Mouse (Mus musculus) intestine, embryonic 16.5 days (tissue): ENCODE measurements around the gene Gm11549. TPM values are rescaled to one million over a fixed set of nuclear protein-coding genes. Genes with fewer than 3 reads are reported as not detected.

Source experiments
- ATAC-seq: fragments of 200-750 bp; cut with Nextera tagmentation; 2 replicates; pipeline ENCODE4 v1.8.0; 2017; ENCODE audit warnings: moderate TSS enrichment, moderate library complexity
- H3K27ac ChIP-seq: fragments of 300-500 bp; sonication (generic); 2 replicates; pipeline ENCODE4 v1.5.1; 2014; ENCODE audit warnings: mild to moderate bottlenecking, low read length
- H3K27me3 ChIP-seq: fragments of 300-500 bp; sonication (generic); replicated peaks from 2 replicates; pipeline ENCODE4 v1.6.1; 2014; ENCODE audit warnings: low read length, control low read depth, mixed read lengths; ENCODE audit not compliant: control insufficient read depth, insufficient read depth
- H3K36me3 ChIP-seq: fragments of 300-500 bp; sonication (generic); 2 replicates; pipeline ENCODE4 v1.6.1; 2014; ENCODE audit warnings: low read length, control low read depth; ENCODE audit not compliant: control insufficient read depth, insufficient read depth
- H3K4me1 ChIP-seq: fragments of 300-500 bp; sonication (generic); 2 replicates; pipeline ENCODE4 v1.6.1; 2014; ENCODE audit warnings: low read length, control low read depth, mixed read lengths; ENCODE audit not compliant: control insufficient read depth, insufficient read depth
- H3K4me2 ChIP-seq: fragments of 300-500 bp; sonication (generic); 2 replicates; pipeline ENCODE4 v1.6.1; 2014; ENCODE audit warnings: low read depth, low read length, control low read depth
- H3K4me3 ChIP-seq: fragments of 300-500 bp; sonication (generic); 2 replicates; pipeline ENCODE4 v1.5.1; 2014; ENCODE audit warnings: mild to moderate bottlenecking, low read length
- H3K9ac ChIP-seq: fragments of 300-500 bp; sonication (generic); 2 replicates; pipeline ENCODE4 v1.6.1; 2014; ENCODE audit warnings: low read depth, low read length
- H3K9me3 ChIP-seq: fragments of 300-500 bp; sonication (generic); 2 replicates; pipeline ENCODE4 v1.6.1; 2016; ENCODE audit warnings: low read length, control low read depth; ENCODE audit not compliant: control insufficient read depth
- WGBS: fragments of 180-500 bp; shearing (Covaris S2); extraction: QIAGEN DNeasy Blood & Tissue Kit; methylation state at CpG from one replicate; pipeline ENCODE4 v1.1.7; 2014; 5-methylcytosine and 5-hydroxymethylcytosine counted together
- polyA plus RNA-seq: library from polyadenylated mRNA; unstranded; fragments of >200 nt; fragmentation: Nextera tagmentation; extraction: Ambion mirVana; gene quantifications from 2 replicates; pipeline ENCODE4 v1.2.1, GENCODE M21; 2015

The Gm11549 gene
- polyA plus RNA-seq, 1 experiment from 2014 or later: 0.54 TPM

- 85% methylated on average over 7 of the region's 7 CpGs for WGBS
- no peak overlapping the region for H3K27ac ChIP-seq
- H3K9ac ChIP-seq: no peak overlapping the region
- H3K27me3 ChIP-seq: no peaks in the 10 kb centered on the region
- no peaks in the 10 kb centered on the region for H3K36me3 ChIP-seq
- H3K4me1 ChIP-seq: 0 out of 2 replicates have a peak, but pooled peaks cover 2% of the 10 kb centered on the region
- H3K9me3 ChIP-seq: no peaks in the 10 kb centered on the region
- H3K4me2 ChIP-seq: no peak overlapping the region
- H3K4me3 ChIP-seq: no peak overlapping the region
- ATAC-seq: no peak
Measured at GRCm38 (mm10) chr3:36499418-36499817, 22.2 kb downstream of the Gm11549 start.

GRCm38 (mm10) chr3:36498224-36498623, 23.4 kb downstream of the Gm11549 start:
- no peaks in the 10 kb centered on the region for H3K9me3 ChIP-seq
- no peaks in the 10 kb centered on the region for H3K36me3 ChIP-seq
- no peak for ATAC-seq
- no peak overlapping the region for H3K4me2 ChIP-seq
- H3K27me3 ChIP-seq: no peaks in the 10 kb centered on the region
- WGBS: 87% methylated on average over 6 of the region's 6 CpGs
- no peak overlapping the region for H3K4me3 ChIP-seq
- 0 out of 2 replicates have a peak, but pooled peaks cover 2% of the 10 kb centered on the region for H3K4me1 ChIP-seq
- H3K9ac ChIP-seq: no peak overlapping the region
- H3K27ac ChIP-seq: no peak overlapping the region

GRCm38 (mm10) chr3:36496746-36497145, 24.9 kb downstream of the Gm11549 start:
- H3K36me3 ChIP-seq: no peaks in the 10 kb centered on the region
- H3K27ac ChIP-seq: no peak overlapping the region
- H3K4me1 ChIP-seq: 0 out of 2 replicates have a peak, but pooled peaks cover 2% of the 10 kb centered on the region
- WGBS: 14% methylated on average over 14 of the region's 14 CpGs
- H3K9ac ChIP-seq: peak overlapping the region; percentile 41
- H3K27me3 ChIP-seq: no peaks in the 10 kb centered on the region
- H3K9me3 ChIP-seq: no peaks in the 10 kb centered on the region
- H3K4me2 ChIP-seq: no peak overlapping the region
- 0 out of 2 replicates have a peak, but pooled peaks have one; percentile 48 for ATAC-seq
- no peak overlapping the region for H3K4me3 ChIP-seq

- WGBS: 85% methylated on average over 9 of the region's 9 CpGs
- no peaks in the 10 kb centered on the region for H3K9me3 ChIP-seq
Measured at GRCm38 (mm10) chr3:36496273-36496672, 25.3 kb downstream of the Gm11549 start.

GRCm38 (mm10) chr3:36495436-36495835, 26.2 kb downstream of the Gm11549 start:
- WGBS: 10% methylated on average over 6 of the region's 6 CpGs
- peak overlapping the region; percentile 36; the same call in 1 of the 2 replicates for H3K4me2 ChIP-seq
- peak; percentile 77 for ATAC-seq
- no peaks in the 10 kb centered on the region for H3K36me3 ChIP-seq
- H3K4me1 ChIP-seq: 0 out of 2 replicates have a peak, but pooled peaks cover 2% of the 10 kb centered on the region
- no peak overlapping the region; the same call in 1 of the 2 replicates for H3K9ac ChIP-seq
- H3K4me3 ChIP-seq: no peak overlapping the region
- no peaks in the 10 kb centered on the region for H3K27me3 ChIP-seq
- no peak overlapping the region for H3K27ac ChIP-seq
- no peaks in the 10 kb centered on the region for H3K9me3 ChIP-seq

More at GRCm38 (mm10) chr3:36496273-36496672, 25.3 kb downstream of the Gm11549 start:
- H3K27ac ChIP-seq: no peak overlapping the region
- H3K36me3 ChIP-seq: no peaks in the 10 kb centered on the region
- H3K27me3 ChIP-seq: no peaks in the 10 kb centered on the region
- no peak overlapping the region for H3K4me2 ChIP-seq
- H3K4me3 ChIP-seq: no peak overlapping the region
- 0 out of 2 replicates have a peak, but pooled peaks cover 2% of the 10 kb centered on the region for H3K4me1 ChIP-seq
- ATAC-seq: no peak
- H3K9ac ChIP-seq: no peak overlapping the region

- no peak for ATAC-seq
- no peak overlapping the region for H3K27ac ChIP-seq
- H3K4me1 ChIP-seq: 0 out of 2 replicates have a peak, but pooled peaks cover 2% of the 10 kb centered on the region
- no peak overlapping the region for H3K4me3 ChIP-seq
- H3K36me3 ChIP-seq: no peaks in the 10 kb centered on the region
- WGBS: 86% methylated on average over 2 of the region's 2 CpGs
- no peaks in the 10 kb centered on the region for H3K9me3 ChIP-seq
- H3K4me2 ChIP-seq: no peak overlapping the region
- H3K9ac ChIP-seq: no peak overlapping the region
- H3K27me3 ChIP-seq: no peaks in the 10 kb centered on the region
Measured at GRCm38 (mm10) chr3:36494613-36495012, 27.0 kb downstream of the Gm11549 start.

- no peaks in the 10 kb centered on the region for H3K36me3 ChIP-seq
Measured at GRCm38 (mm10) chr3:36493641-36494283, 27.9 kb downstream of the Gm11549 start.

GRCm38 (mm10) chr3:36492716-36493391, 28.8 kb downstream of the Gm11549 start:
- H3K36me3 ChIP-seq: no peaks in the 10 kb centered on the region
- no peak overlapping the region for H3K27ac ChIP-seq
- no peak overlapping the region for H3K9ac ChIP-seq
- H3K27me3 ChIP-seq: no peaks in the 10 kb centered on the region
- H3K9me3 ChIP-seq: no peaks in the 10 kb centered on the region
- no peak for ATAC-seq
- no peak overlapping the region for H3K4me2 ChIP-seq
- WGBS: 71% methylated on average over 9 of the region's 9 CpGs
- H3K4me1 ChIP-seq: 0 out of 2 replicates have a peak, but pooled peaks cover 2% of the 10 kb centered on the region
- no peak overlapping the region for H3K4me3 ChIP-seq

More at GRCm38 (mm10) chr3:36493641-36494283, 27.9 kb downstream of the Gm11549 start:
- no peak overlapping the region for H3K4me3 ChIP-seq
- H3K9me3 ChIP-seq: no peaks in the 10 kb centered on the region
- H3K27ac ChIP-seq: no peak overlapping the region
- no peak for ATAC-seq
- 0 out of 2 replicates have a peak, but pooled peaks cover 2% of the 10 kb centered on the region for H3K4me1 ChIP-seq
- H3K9ac ChIP-seq: no peak overlapping the region
- H3K4me2 ChIP-seq: no peak overlapping the region
- no peaks in the 10 kb centered on the region for H3K27me3 ChIP-seq
- WGBS: 44% methylated on average over 6 of the region's 6 CpGs

- Histone ChIP-seq H3K4me1 (no peaks in the 10 kb centered on the region), H3K4me3 (no peak overlapping the region), H3K9me3 (no peaks in the 10 kb centered on the region), H3K27me3 (no peaks in the 10 kb centered on the region), H3K27ac (no peak overlapping the region), H3K9ac (no peak overlapping the region), H3K36me3 (no peaks in the 10 kb centered on the region), H3K4me2 (no peak overlapping the region)
- WGBS: 91% methylated on average over 5 of the region's 5 CpGs
- ATAC-seq: no peak
Measured at GRCm38 (mm10) chr3:36491535-36491934, 30.1 kb downstream of the Gm11549 start.
